Mouse (Mus musculus): ENCODE measurements around the gene Sphk2.

Gene Sphk2

DNA sequence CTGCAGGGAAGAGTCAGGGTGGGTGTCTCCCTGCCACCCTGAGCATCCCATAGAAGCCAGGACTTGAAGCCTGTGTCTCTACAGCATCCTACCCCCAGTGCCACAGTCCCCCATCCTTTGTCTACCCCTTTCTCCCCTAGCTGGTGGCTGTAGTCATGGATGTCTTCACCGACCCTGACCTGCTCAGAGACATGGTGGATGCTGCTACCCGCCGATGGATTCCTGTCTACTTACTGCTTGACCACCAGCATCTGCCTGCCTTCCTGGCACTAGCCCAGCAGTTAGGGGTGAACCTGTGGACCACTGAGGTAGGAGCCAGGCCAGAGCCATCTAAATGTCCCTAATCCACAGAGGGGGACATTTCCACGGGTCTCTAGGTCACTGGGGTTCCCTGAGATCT is 5.5 kb upstream of the Sphk2 start:
- DNase-seq = no peak

DNA sequence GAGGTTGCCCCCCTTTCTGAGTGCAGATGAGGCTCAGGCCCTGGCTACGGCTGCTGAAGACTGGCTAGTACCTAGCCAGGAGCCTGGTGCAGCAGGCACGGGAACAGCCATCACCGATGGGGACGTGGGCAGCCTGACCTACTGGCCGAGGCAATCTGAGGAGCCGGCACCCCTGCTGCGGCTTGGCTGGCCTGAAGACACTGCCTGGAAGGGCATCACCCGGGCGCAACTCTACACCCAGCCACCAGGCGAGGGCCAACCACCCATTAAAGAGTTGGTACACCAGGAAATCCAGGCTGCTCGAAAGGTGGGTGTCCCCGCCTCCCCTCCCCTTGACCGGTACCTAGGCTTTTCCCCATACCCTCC is 4.5 kb upstream of the Sphk2 start:
- DNase-seq = no peak

DNA sequence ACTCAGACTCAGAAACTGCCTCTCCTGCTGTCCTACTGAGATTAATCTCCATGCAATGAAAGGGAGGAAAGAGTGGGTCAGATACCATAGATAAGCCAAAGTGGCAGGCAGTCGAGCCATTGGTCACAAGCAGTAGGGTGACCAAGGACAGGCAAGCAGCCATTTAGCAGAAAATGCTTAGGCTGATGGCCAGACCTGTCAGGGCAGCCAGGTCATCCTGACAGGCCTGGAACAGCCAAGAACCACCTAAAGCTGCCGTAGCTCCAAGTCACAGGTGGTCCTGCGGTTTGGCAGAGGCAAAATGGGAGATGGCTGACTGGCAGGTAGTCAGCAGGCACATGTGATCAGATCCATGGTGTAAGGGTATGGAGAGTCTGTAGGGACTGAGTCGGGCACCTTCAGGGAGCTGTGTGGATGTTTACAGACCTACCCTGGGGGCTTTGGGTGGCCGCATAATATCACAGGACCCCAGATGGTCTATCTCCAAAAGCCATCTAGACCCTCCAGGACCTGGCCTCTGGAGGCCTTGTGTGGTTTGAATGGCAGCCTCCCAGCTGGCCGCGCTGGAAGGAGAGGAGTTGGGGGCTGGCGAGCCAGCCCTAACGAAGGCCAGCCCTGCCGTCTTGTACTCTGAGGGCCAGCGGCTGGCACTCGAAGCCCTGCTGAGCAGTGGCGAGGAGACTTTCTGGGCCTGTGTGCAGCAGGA is 4.0 kb upstream of the Sphk2 start:
- DNase-seq = no peak

DNA sequence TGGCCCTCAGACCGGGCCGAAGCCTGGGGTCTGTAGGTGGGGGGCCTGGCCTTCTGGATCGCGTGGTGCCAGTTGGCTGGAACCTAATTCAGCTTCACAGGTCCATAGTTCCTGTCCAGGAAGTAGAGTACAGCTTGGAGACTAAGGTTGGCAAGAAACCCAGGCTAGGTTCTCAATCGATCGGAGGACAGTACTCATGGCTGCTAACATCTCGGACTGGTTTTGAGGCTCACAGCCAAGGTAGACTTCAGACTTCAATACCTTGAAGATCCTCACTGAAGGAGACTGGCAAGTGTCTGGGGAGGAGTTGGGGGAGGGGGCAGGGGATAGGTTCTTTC is 3.4 kb upstream of the Sphk2 start:
- DNase-seq = no peak

DNA sequence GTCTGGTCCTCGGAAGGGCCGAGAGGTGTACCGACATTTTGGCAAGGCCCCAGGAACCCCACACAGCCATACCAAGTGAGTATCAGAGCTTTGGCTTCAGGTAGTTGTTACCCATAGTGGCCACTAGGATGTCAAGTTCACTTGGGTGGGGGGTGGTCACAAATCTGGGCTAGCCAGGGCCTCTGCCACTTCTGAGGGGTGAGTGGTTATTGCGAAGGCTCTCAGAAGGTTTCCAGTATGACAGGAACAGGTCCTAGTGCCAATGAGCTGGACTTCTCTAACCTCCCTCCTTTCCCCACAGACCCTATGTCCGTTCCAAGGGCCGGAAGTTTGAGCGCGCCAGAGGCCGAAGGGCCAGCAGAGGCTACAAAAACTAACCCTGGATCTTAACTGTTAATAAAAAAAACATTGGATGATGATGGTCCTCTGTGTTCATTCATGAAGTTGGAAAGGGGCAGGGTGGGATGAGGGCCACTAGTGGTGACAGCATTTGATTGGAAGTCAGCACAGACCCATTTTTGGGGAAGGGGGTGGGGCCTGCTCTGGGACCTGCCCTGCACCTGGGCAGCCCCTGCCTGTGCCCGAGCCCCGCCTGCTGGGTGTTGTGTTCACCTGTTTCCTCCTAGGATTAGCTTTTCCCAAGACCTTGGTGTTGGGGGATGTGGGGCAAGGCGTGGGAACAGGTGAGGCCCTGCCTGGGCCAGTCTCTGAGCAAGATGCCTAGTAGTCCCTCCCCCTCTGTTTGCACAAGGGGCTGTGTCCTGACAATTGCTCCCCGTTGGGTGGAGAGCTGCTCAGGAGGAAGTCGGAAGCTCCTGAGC is 2.8 kb upstream of the Sphk2 start, which contains the start of gene Fam83e:
Gene Fam83e, plus strand, starts transcription at position 800 of the 821 bp plus-strand sequence.
- DNase-seq = no peak

DNA sequence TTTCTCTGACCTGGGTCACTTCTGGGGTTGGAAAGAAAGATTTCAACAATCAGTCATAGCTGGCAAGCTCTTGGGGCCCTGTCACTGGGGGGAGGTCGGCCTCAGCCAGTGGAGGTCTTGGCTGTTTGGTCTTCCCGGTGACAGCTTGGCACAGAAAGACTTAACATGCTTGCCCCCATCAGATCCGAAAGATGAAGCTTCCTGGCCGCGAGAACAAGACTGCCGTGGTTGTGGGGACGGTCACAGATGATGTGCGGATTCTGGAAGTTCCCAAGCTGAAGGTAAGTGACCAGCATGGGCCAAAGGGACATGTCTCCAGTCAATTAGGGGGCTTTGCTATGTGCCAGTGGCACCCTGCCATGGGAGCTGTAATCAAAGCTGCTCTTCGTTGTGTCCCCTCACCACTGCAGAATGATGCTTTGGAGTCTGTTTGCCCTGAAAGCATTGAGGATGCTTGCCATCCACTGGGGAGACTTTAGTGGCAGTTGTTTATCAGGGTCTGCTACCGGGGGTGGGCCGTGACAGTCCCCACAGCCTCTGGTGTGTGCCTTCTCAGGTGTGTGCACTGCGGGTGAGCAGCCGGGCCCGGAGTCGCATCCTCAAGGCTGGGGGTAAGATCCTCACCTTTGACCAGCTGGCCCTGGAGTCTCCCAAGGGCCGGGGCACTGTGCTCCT is 2.1 kb upstream of the Sphk2 start:
- DNase-seq = no peak

DNA sequence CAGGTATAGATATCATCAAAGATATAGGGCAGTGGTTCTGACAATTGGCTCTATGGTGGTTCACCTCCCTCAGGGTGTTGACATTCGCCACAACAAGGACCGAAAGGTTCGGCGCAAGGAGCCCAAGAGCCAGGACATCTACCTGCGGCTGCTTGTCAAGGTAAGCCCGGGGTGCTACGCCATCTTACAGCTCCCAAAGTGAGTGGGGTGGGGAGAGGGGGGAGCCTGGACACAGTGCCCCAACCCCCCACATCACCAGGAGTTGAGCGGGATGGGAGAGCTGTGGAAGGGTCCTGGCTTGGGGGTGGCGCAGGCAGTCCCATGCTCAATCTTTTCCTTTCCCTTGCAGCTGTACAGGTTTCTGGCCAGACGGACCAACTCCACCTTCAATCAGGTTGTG is 1.4 kb upstream of the Sphk2 start:
- DNase-seq = no peak

DNA sequence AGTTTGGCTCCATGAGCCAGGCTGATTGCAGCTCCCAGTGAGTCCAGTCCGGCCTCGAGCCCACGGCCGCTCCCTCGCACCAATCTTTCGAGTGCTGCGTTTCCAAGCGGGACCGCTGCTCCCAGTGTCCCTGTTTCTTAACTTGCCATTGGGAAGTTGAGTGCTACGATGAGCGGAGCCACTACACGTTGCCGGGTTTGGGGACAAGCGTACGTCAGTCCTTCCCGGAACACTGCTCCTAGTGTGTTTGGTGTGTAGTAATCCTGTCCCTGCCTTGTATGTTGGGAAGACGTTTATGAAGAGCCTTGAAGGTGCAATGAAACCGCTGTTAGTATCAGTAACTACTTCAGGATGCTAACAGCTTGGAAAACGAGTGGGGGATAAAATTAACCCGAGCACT is 529 bp upstream of the Sphk2 start:
- DNase-seq = no peak

DNA sequence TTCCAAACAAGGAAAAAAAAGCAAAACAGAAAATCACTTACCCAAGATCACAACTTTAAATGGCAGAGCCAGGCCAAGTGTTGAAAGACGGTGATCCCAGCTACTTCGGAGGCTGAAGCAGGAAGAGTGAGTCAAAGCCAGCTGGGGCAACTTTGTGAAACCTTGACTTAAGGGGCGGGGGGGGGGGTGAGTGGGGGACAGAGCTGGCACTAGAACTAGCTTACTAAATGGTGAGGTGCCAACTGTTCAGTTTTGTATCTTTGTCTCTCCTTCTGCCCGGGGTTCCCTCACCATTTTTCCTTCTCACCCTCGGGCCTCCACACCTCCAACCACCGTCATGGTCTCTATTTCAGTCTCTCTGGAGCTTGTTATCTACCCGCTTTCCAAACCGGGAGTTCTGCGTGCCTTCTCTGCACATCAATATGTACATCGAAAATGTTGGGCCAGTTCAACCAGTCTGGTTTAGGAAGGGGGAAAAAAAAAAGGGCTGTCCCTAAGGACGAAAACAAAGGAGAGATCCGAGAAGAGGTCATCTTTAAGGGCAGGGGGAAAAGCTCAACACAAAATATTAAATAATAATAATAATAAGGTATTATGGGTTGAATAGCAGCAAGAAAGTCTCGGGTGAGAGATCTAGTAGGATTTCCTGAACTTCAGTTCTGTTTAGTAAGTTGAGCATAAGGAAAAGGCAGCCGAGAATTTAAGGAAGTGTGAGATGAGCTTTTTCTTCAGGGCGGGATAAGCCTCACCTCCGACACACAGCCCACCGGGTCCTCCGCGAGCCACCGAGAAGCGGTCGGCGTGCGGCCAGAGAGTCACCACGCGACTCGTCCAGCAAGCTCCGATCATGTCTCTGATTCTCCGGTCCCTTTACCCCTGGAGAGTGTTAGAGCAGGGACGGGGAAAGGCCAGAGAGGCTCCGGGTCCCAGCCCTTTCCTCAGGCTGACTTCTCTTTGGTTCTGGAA is 567 bp downstream of the Sphk2 start:
- no peak for DNase-seq

DNA sequence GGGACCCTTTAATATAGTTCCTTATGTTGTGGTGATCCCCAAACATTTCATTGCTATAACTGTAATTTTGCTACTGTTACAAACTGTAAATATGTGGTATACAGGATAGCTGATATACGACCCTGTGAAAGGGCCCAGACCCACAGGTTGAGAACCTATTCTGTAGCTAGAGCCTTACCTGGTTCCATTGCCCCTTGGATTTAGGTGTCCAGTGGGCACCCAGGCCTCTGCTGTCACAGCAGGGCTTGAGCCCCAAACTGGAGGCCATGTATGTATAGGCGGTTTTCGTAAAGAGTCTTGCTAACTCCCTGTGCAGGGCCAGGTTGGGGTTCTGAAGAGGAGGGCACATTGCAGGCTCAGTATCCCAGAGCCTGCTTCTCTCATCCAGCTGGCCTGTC is 1.3 kb downstream of the Sphk2 start:
- no peak for DNase-seq

DNA sequence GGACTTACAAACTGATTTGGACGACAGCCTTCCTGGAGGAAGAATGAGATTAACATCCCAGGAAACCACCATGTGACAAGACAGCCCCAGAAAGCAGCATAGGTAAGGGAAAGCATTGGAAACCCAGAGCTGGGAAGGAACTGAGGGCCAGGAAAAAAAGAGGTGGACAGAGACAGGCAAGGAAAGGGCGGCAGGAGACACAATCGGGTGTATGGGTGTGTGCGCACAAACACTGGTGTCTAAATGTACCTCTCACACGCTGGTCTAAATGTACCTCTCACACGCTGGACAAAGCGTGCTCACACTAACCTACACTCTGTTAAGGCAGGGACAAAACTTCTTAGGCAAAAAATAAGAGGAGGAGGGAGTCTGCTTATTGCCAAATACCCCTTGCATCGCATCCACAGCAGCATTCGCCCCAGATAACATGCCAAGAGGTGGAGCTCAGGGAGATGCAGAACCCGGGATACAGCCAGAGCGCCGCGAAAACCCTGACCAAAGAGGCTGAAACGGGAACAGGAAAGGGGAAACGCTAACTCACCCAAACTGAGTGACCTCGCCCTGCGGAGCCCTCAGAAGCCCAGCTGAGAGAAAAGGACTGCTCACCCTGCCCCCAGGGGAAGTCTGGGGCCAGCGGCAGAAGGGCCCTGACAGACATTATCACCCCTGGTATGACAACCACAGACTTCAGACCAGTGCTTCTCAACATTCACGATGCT is 1.9 kb downstream of the Sphk2 start:
- DNase-seq = no peak

DNA sequence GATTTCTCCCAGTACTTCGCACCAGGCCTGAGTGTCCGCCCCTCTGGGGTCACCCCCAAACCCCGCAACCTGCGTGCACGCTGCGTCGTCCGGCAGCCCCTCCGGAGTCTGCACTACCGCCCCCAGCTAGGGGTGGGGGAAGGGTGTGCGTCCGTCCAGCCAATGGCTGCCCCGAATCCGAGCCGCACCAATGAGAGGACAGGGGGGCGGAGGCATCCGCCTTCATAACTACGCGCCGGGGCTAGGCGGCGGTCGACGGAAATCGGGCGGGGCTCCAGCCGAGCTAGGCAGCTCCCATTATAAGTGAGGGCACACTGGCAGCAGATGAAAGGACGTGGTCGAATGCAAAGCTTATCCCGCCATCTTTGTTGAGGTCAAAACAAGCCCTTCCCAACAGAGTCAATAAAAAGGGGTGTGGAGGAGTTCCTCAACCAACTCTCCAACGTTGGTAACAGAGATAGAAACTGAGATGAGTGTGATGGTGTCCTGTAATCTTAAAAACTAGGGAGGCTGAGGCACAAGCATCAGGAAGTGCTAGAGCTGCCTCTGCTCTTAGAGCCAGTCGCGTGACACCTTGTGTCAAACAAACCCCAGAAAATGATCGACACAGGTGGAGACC is 2.6 kb downstream of the Sphk2 start, which contains the start of gene Rpl18:
Gene Rpl18, plus strand, starts transcription at position 368 of the 619 bp plus-strand sequence.
- DNase-seq = peak; percentile 99

DNA sequence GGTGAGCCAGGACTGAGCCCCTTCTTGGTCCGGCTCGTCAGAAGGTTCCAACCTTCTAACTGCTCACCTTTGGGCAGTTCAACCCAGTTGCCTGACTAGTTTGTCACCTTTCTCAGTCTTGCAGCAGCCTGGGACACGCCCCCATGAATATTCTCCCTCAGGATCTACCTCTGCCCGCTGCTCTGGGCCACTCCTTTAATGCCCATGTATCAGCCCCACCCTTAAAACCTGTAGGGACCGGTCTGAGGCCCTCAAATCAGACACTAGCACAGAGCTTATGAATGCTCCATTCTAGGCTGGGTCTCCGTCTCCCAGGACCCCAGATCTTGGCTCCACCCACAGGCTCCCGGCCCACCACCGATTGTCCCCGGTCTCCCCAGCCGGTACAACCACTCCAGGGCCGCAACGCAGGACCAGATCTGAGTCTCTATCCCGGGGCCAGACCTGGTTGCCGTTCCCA is 3.1 kb downstream of the Sphk2 start:
- no peak for DNase-seq

DNA sequence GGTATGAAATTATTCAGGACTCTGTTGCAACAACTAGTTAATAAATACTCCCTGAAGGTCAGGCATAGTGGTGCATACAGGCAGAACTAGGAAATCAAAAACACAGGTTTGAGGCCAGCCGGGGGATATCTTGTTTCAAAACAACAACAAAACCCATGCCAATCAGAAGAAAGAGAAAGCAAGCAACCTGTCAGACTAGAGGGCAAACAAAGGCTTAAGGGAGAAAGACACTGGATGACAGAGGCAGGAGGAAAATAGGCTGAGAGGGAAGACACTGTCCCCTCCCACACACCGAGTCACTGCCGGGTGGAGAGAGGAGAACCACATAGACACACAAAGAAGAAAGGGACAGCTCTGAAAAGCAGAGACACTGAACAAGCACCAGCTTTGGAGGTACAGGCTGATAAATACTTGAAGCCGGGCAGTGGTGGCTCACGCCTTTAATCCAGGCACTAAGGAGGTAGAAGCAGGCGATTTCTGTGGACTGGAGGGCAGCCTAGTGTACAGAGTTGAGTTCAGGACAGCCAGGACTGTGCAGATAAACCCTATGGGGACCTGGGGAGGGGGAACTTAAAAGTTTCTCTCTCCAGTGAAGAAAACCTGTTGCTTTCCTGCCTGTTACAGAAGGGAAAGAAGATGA is 3.8 kb downstream of the Sphk2 start:
- DNase-seq = no peak

DNA sequence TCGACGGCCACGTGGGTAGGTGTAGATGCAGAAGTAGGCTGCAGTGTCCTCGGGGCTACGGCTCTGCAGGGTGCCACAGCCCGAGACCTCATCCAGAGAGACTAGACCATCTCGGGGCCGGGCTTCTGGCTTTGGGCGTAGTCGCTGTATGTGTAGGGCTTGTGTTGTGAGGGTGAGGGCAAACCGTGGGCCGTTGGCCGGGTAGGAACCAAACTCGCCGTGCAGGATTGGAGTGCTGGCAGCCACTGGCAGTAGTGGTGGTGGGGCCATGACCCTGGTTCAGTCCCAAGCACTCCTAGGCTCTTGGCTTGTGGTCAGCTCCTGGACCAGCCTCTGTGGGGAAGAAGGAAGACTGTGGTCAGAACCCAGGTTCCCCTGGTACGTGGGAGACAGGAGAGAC is 4.4 kb downstream of the Sphk2 start:
- DNase-seq = no peak

DNA sequence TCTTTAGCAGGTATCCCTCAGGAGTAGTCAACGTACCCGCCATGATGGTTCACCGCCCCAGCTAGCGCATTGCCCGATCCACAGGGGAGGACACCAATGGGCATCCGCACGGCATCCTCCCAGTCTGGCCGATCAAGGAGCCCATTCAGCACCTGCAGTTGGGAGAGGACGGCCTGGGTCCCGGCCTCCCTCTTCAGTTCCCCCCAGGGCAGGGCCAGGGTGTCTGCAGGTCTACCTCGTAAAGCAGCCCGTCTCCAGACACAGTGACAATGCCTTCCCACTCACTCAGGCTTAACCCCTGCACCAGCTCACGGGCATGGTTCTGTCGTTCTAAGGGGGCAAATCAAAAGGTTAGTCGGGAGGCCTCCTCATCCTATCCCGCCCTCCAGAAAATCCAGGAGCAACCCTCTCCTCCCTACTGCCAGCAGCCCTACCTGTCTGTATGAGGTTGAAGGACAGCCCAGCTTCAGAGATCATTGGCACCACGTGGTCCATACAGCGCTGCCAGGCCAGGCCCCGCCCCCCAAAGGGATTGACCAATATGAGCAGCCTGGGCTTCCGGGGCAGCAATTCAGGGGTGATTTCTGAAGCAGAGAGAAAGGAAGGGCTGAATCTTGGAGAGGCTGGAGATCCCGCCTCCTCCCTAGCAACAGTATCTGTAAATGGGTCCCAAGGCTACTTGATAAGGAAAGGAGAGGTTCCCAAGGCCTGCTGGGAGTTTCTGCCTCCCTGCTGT is 5.6 kb downstream of the Sphk2 start:
- no peak for DNase-seq

DNA sequence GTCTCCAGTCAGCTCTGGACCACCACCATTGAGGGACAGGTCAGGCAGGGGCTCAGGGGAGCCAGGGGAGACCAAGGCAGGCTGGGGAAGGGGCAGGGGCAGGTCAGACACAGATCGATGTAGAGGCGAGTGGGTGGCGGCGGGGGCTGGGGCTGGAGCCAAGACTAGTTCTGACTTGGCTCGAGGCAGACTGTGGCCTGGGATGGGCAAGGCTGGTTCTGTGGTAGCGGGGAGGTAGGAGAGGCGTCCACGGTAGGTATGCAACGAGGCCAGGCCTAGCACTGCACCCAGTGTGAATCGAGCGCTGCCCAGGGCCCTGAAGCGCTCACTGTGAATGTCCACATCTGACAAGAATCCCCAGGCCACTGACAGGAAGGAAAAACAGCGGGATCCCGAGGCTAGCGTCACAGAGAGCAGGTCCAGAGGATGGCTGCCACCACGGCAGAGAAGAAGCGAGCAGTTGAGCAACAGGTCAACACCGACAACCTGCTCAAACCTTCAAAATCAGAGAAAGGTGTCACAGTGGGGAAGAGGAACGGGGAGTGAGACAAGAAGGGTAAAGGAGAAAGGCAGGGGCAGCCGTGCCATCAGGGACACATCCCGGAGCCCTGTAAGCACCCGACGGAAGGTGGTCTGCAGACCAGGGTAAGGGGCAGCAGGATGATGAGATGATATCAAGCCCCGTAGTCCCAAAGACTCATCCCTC is 6.3 kb downstream of the Sphk2 start:
- DNase-seq = no peak

DNA sequence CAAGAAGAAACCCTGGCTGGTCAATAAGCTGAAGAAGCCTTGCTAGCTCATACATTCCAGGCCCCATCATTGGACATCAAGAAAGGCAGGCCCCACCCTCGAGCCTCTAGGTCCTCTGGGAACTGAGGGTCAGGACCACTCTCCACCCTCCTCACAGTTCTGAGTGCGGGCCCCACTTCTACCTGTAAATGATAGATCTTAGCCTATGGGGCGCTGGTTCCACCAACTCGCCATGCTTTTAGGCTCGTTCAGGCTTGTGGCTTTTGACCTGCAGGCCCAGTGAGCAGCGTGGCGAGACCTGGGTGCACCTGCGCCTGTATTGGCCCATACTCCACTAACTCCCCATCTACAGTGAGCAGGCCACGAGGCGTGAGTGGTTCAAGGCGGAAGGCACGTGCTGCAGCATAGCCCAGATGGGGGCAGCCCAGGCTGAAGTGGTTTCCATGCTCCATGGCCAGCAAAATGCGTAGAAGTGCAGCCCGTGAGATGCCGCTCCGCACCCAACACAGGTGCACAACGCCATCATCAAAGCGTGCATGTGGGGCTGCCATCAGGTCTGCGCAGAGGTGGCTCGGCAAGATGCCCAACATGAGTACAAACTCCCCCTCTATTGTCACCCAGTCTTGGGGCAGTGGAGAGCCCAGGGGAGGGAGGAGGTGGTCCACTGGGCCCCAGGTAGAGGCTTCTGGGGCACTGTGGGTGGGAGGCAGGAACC is 7.2 kb downstream of the Sphk2 start:
- no peak for DNase-seq

All from thymus, postnatal 14 days (tissue).